Mouse (Mus musculus): Measurements from ENCODE around the gene Smarcb1.

The Smarcb1 gene

GRCm38 (mm10) chr10:75921026-75921725 is at the start of gene Smarcb1:
Gene Smarcb1 (minus strand): TSS chr10:75921617.
- peak; percentile 91 for DNase-seq (ENCODE audit: extremely low spot score)

- DNase-seq (ENCODE audit: extremely low spot score) = no peak
Observed at GRCm38 (mm10) chr10:75954381-75954811, 33.0 kb upstream of the Smarcb1 start, which contains the start of gene Gm5134. Gene Gm5134 (plus strand): TSS chr10:75954514.

- DNase-seq (ENCODE audit: extremely low spot score) = peak; percentile 62
Observed at GRCm38 (mm10) chr10:75951424-75952050, 30.1 kb upstream of the Smarcb1 start.

- peak; percentile 61 for DNase-seq (ENCODE audit: extremely low spot score)
Observed at GRCm38 (mm10) chr10:75950791-75951210, 29.4 kb upstream of the Smarcb1 start.

- DNase-seq (ENCODE audit: extremely low spot score) = no peak
Observed at GRCm38 (mm10) chr10:75949053-75950045, 27.9 kb upstream of the Smarcb1 start.

GRCm38 (mm10) chr10:75948079-75948478 is 26.7 kb upstream of the Smarcb1 start:
- DNase-seq (ENCODE audit: extremely low spot score) = no peak

- no peak for DNase-seq (ENCODE audit: extremely low spot score)
Observed at GRCm38 (mm10) chr10:75945896-75946295, 24.5 kb upstream of the Smarcb1 start.

GRCm38 (mm10) chr10:75945213-75945612 is 23.8 kb upstream of the Smarcb1 start:
- DNase-seq (ENCODE audit: extremely low spot score) = no peak

- no peak for DNase-seq (ENCODE audit: extremely low spot score)
Observed at GRCm38 (mm10) chr10:75944066-75944772, 22.8 kb upstream of the Smarcb1 start.

GRCm38 (mm10) chr10:75942736-75943477 is 21.5 kb upstream of the Smarcb1 start, which contains the start of gene Vpreb3:
Gene Vpreb3 (plus strand): TSS chr10:75943057.
- no peak for DNase-seq (ENCODE audit: extremely low spot score)

GRCm38 (mm10) chr10:75941042-75941824 is 19.8 kb upstream of the Smarcb1 start:
- no peak for DNase-seq (ENCODE audit: extremely low spot score)

- no peak for DNase-seq (ENCODE audit: extremely low spot score)
Observed at GRCm38 (mm10) chr10:75940520-75940919, 19.1 kb upstream of the Smarcb1 start, which contains the start of gene Gm867. Gene Gm867 (minus strand): TSS chr10:75940672.

- DNase-seq (ENCODE audit: extremely low spot score) = no peak
Observed at GRCm38 (mm10) chr10:75939481-75940234, 18.2 kb upstream of the Smarcb1 start.

- no peak for DNase-seq (ENCODE audit: extremely low spot score)
Observed at GRCm38 (mm10) chr10:75937851-75938643, 16.6 kb upstream of the Smarcb1 start.

- no peak for DNase-seq (ENCODE audit: extremely low spot score)
Observed at GRCm38 (mm10) chr10:75936909-75937667, 15.7 kb upstream of the Smarcb1 start.

- peak; percentile 83 for DNase-seq (ENCODE audit: extremely low spot score)
Observed at GRCm38 (mm10) chr10:75935680-75936541, 14.5 kb upstream of the Smarcb1 start, which contains the start of gene Mmp11. Gene Mmp11 (minus strand): TSS chr10:75936496.
